Mouse (Mus musculus): ENCODE results near the gene Fbxw10.
A peak's percentile ranks its signal among the peaks of the same experiment; 100 is the strongest.

The Fbxw10 gene

GRCm38 (mm10) chr11:62830387-62830786 lies 16.5 kb upstream of the Fbxw10 start:
- no peak for ATAC-seq (ENCODE audit: insufficient number of reproducible peaks, low FRiP score, low TSS enrichment)

GRCm38 (mm10) chr11:62831906-62832305 lies 15.0 kb upstream of the Fbxw10 start:
- no peak for ATAC-seq (ENCODE audit: insufficient number of reproducible peaks, low FRiP score, low TSS enrichment)

GRCm38 (mm10) chr11:62844562-62844961 lies 2.3 kb upstream of the Fbxw10 start:
- ATAC-seq (ENCODE audit: insufficient number of reproducible peaks, low FRiP score, low TSS enrichment): no peak

GRCm38 (mm10) chr11:62845730-62846129 lies 1.1 kb upstream of the Fbxw10 start:
- ATAC-seq (ENCODE audit: insufficient number of reproducible peaks, low FRiP score, low TSS enrichment): no peak

- ATAC-seq (ENCODE audit: insufficient number of reproducible peaks, low FRiP score, low TSS enrichment): no peak
Measured at GRCm38 (mm10) chr11:62847655-62848191, 854 bp downstream of the Fbxw10 start.

- no peak for ATAC-seq (ENCODE audit: insufficient number of reproducible peaks, low FRiP score, low TSS enrichment)
Measured at GRCm38 (mm10) chr11:62848301-62848700, 1.4 kb downstream of the Fbxw10 start.

GRCm38 (mm10) chr11:62851199-62851598 lies 4.3 kb downstream of the Fbxw10 start:
- ATAC-seq (ENCODE audit: insufficient number of reproducible peaks, low FRiP score, low TSS enrichment): no peak

GRCm38 (mm10) chr11:62853334-62853733 lies 6.5 kb downstream of the Fbxw10 start:
- no peak for ATAC-seq (ENCODE audit: insufficient number of reproducible peaks, low FRiP score, low TSS enrichment)

GRCm38 (mm10) chr11:62865562-62865961 lies 18.7 kb downstream of the Fbxw10 start:
- no peak for ATAC-seq (ENCODE audit: insufficient number of reproducible peaks, low FRiP score, low TSS enrichment)

- no peak for ATAC-seq (ENCODE audit: insufficient number of reproducible peaks, low FRiP score, low TSS enrichment)
Measured at GRCm38 (mm10) chr11:62866685-62867084, 19.8 kb downstream of the Fbxw10 start.

- ATAC-seq (ENCODE audit: insufficient number of reproducible peaks, low FRiP score, low TSS enrichment): no peak
Measured at GRCm38 (mm10) chr11:62869201-62869600, 22.3 kb downstream of the Fbxw10 start.

- no peak for ATAC-seq (ENCODE audit: insufficient number of reproducible peaks, low FRiP score, low TSS enrichment)
Measured at GRCm38 (mm10) chr11:62869715-62870371, 23.0 kb downstream of the Fbxw10 start.

- no peak for ATAC-seq (ENCODE audit: insufficient number of reproducible peaks, low FRiP score, low TSS enrichment)
Measured at GRCm38 (mm10) chr11:62873479-62873878, 26.6 kb downstream of the Fbxw10 start.

GRCm38 (mm10) chr11:62875696-62876095 lies 28.8 kb downstream of the Fbxw10 start:
- ATAC-seq (ENCODE audit: insufficient number of reproducible peaks, low FRiP score, low TSS enrichment): no peak

GRCm38 (mm10) chr11:62876445-62876844 lies 29.6 kb downstream of the Fbxw10 start:
- no peak for ATAC-seq (ENCODE audit: insufficient number of reproducible peaks, low FRiP score, low TSS enrichment)

- ATAC-seq (ENCODE audit: insufficient number of reproducible peaks, low FRiP score, low TSS enrichment): no peak
Measured at GRCm38 (mm10) chr11:62877391-62877790, 30.5 kb downstream of the Fbxw10 start.

GRCm38 (mm10) chr11:62878728-62879127 lies 31.9 kb downstream of the Fbxw10 start:
- no peak for ATAC-seq (ENCODE audit: insufficient number of reproducible peaks, low FRiP score, low TSS enrichment)

- ATAC-seq (ENCODE audit: insufficient number of reproducible peaks, low FRiP score, low TSS enrichment): peak; percentile 84
Measured at GRCm38 (mm10) chr11:62879220-62880048, 32.6 kb downstream of the Fbxw10 start, which contains the start of gene Tvp23b. Tvp23b (plus strand) TSS chr11:62879455.

GRCm38 (mm10) chr11:62883407-62883806 lies 36.5 kb downstream of the Fbxw10 start:
- ATAC-seq (ENCODE audit: insufficient number of reproducible peaks, low FRiP score, low TSS enrichment): no peak

GRCm38 (mm10) chr11:62885323-62885722 lies 38.5 kb downstream of the Fbxw10 start:
- no peak for ATAC-seq (ENCODE audit: insufficient number of reproducible peaks, low FRiP score, low TSS enrichment)

GRCm38 (mm10) chr11:62890796-62891195 lies 43.9 kb downstream of the Fbxw10 start:
- no peak for ATAC-seq (ENCODE audit: insufficient number of reproducible peaks, low FRiP score, low TSS enrichment)
